Mouse (Mus musculus) lung, embryonic 15.5 days (tissue): ENCODE measurements around the gene Gm44596. TPM values are rescaled to one million over a fixed set of nuclear protein-coding genes. Genes with fewer than 3 reads are reported as not detected.
A peak's percentile ranks its signal among the peaks of the same experiment; 100 is the strongest.

Source experiments
- ATAC-seq: fragments of 200-750 bp; cut with Nextera tagmentation; 2 replicates; pipeline ENCODE4 v1.8.0; 2017; ENCODE audit warnings: moderate number of reproducible peaks, borderline replicate concordance; ENCODE audit not compliant: low FRiP score, low TSS enrichment; ENCODE audit errors: extremely low read depth
- H3K27ac ChIP-seq: fragments of 300-500 bp; sonication (generic); 2 replicates; pipeline ENCODE4 v1.5.1; 2015; ENCODE audit warnings: moderate library complexity, mild to moderate bottlenecking, inconsistent platforms
- H3K27me3 ChIP-seq: fragments of 300-500 bp; sonication (generic); 2 replicates; pipeline ENCODE4 v1.6.1; 2015; ENCODE audit warnings: inconsistent platforms
- H3K36me3 ChIP-seq: fragments of 300-500 bp; sonication (generic); 2 replicates; pipeline ENCODE4 v1.6.1; 2015; ENCODE audit warnings: inconsistent platforms
- H3K4me1 ChIP-seq: fragments of 300-500 bp; sonication (generic); 2 replicates; pipeline ENCODE4 v1.6.1; 2015; ENCODE audit warnings: inconsistent platforms
- H3K4me2 ChIP-seq: fragments of 300-500 bp; sonication (generic); 2 replicates; pipeline ENCODE4 v1.6.1; 2015; ENCODE audit warnings: inconsistent platforms, mild to moderate bottlenecking, moderate library complexity
- H3K4me3 ChIP-seq: fragments of 300-500 bp; sonication (generic); 2 replicates; pipeline ENCODE4 v1.5.1; 2015; ENCODE audit warnings: mild to moderate bottlenecking, inconsistent platforms
- H3K9ac ChIP-seq: fragments of 300-500 bp; sonication (generic); 2 replicates; pipeline ENCODE4 v1.6.1; 2015; ENCODE audit warnings: inconsistent platforms
- H3K9me3 ChIP-seq: fragments of 300-500 bp; sonication (generic); 2 replicates; pipeline ENCODE4 v1.6.1; 2016; ENCODE audit warnings: inconsistent platforms
- WGBS: fragments of 180-500 bp; shearing (Covaris S2); methylation state at CpG from one replicate; pipeline ENCODE4 v1.1.7; 2015; 5-methylcytosine and 5-hydroxymethylcytosine counted together
- polyA plus RNA-seq: library from polyadenylated mRNA; unstranded; fragments of >200 nt; fragmentation: Nextera tagmentation; extraction: Ambion mirVana; gene quantifications from 2 replicates; pipeline ENCODE4 v1.2.1, GENCODE M21; 2015

Gm44596 gene
- polyA plus RNA-seq, 1 experiment from 2014 or later = not detected

DNA sequence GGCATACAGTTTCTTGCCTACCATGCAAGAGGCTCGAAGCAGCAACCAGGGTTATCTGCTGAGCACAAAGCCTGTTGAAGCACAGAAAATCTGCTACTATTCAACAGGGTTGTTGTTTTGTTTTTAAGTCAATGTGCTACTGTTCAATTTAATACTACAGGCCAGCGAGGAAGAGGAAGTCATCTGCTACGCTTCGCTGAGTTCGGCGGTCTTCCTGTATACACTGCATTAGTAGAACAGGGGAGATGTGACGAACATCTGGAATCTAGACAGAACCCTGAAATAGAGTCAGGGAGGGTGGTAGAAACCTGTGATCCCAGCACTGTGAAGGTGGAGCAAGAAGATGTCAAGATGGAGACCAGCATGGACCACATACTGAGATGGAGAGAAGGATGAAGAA, 8.4 kb downstream of the Gm44596 start:
- Histone ChIP-seq H3K36me3 (no peaks in the 10 kb centered on the region), H3K9me3 (no peaks in the 10 kb centered on the region), H3K27me3 (no peaks in the 10 kb centered on the region), H3K4me1 (no peaks in the 10 kb centered on the region), H3K9ac (no peak overlapping the region), H3K4me3 (no peak overlapping the region), H3K27ac (no peak overlapping the region), H3K4me2 (no peak overlapping the region)
- no peak for ATAC-seq
- 72% methylated on average over 7 of the region's 7 CpGs for WGBS

DNA sequence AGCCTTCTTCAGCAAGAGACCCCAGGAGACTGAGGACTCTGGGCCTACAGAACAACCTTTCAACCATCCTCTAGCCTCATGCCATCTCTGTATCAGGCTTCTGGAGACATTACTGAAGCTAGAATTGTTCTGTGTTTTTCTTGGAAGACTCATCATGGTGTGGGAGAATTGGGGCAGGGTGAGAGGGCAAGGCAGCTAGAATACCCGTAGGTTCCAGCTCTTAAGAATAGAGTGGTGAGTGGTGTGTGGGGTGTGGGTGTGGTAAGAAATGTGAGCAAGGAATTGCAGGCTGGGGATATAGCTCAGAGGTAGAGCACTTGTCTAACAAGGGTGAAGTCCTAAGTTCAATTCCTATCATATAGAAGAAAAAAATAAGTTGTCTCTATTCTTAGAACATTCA, 9.7 kb downstream of the Gm44596 start:
- WGBS = 52% methylated on average over 1 of the region's 1 CpGs
- Histone ChIP-seq H3K27me3 (no peaks in the 10 kb centered on the region), H3K36me3 (no peaks in the 10 kb centered on the region), H3K4me2 (no peak overlapping the region), H3K9ac (no peak overlapping the region), H3K9me3 (no peaks in the 10 kb centered on the region), H3K4me1 (no peaks in the 10 kb centered on the region), H3K27ac (no peak overlapping the region), H3K4me3 (no peak overlapping the region)
- ATAC-seq = no peak

DNA sequence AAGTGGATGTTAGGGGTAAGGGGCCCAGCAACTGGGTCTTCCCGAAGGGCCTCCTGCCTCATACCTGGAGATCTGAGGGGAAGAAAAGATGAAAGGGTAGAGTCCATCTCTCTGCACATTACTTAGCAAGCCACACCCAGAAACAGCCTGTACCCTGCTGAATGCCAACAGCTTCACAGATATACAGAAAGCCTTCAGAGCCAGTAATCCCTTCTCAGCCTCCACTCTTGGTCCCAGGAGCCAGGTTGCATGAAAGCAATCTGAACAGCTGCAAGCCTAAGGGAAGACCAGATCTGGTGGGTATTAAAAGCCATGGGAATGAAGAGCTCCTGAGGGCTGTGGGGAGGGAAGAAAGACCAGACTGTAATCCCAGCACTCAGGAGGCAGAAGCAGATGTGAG, 13.9 kb downstream of the Gm44596 start:
- no peaks in the 10 kb centered on the region for H3K27me3 ChIP-seq
- H3K4me2 ChIP-seq = no peak overlapping the region
- no peak overlapping the region for H3K9ac ChIP-seq
- WGBS = 94% methylated on average over 1 of the region's 1 CpGs
- H3K27ac ChIP-seq = no peak overlapping the region
- ATAC-seq = no peak
- H3K9me3 ChIP-seq = no peaks in the 10 kb centered on the region
- H3K4me3 ChIP-seq = no peak overlapping the region
- no peaks in the 10 kb centered on the region for H3K36me3 ChIP-seq
- H3K4me1 ChIP-seq = no peaks in the 10 kb centered on the region

DNA sequence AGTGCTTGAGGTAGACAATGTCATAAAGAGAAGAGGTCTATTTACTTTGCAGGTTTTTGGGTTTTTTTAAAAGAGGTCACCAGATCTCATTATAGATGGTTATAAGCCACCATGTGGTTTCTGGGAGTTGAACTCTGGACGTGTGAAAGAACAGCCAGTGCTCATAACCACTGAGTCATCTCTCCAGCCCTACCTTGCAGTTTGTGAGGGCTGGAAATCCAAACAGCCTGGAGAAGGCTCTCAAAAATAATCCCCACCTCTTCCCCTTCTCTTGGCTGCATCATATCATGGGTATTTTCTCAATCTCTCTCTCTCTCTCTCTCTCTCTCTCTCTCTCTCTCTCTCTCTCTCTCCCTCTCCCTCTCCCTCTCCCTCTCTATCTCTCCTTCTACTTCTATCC, 15.4 kb downstream of the Gm44596 start:
- H3K4me3 ChIP-seq = no peak overlapping the region
- no peak overlapping the region for H3K27ac ChIP-seq
- 33% methylated on average over 1 of the region's 1 CpGs for WGBS
- no peak overlapping the region for H3K9ac ChIP-seq
- no peaks in the 10 kb centered on the region for H3K36me3 ChIP-seq
- ATAC-seq = no peak
- no peaks in the 10 kb centered on the region for H3K9me3 ChIP-seq
- H3K4me2 ChIP-seq = no peak overlapping the region
- H3K4me1 ChIP-seq = no peaks in the 10 kb centered on the region
- H3K27me3 ChIP-seq = no peaks in the 10 kb centered on the region

DNA sequence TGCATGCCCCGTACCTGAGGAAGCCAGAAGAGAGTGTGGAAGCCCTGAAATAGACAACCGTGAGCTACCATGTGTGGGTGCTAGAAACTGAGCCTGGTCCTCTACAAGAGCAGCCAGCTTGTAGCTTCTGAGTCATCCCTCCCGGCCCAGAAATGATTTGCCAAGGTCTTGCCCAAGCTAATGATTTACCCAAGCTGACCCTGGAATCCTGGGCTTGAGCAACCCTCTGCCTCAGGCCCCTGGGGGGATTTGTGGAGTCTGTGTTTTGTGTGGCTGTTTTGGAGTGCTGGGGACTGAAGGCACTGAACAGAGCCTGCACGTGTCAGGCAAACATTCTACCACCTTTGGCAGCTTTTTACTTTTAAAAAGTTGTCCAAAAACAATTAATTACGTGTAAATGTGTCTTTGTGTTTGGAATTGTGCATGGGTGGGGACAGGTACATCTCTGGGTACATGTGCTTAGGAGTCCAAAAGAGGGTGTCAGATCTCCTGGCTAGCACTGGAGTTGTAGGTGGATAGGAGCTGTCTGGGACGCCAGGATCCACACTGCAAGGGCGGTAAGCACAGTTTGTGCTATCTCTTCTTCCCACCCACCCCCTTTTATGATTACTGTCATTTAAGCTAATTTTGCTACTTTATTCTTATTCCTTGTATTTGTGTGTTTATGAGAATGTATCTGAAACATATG, 22.4 kb downstream of the Gm44596 start:
- H3K27ac ChIP-seq = no peak overlapping the region
- WGBS = 70% methylated on average over 7 of the region's 7 CpGs
- H3K9me3 ChIP-seq = no peaks in the 10 kb centered on the region

DNA sequence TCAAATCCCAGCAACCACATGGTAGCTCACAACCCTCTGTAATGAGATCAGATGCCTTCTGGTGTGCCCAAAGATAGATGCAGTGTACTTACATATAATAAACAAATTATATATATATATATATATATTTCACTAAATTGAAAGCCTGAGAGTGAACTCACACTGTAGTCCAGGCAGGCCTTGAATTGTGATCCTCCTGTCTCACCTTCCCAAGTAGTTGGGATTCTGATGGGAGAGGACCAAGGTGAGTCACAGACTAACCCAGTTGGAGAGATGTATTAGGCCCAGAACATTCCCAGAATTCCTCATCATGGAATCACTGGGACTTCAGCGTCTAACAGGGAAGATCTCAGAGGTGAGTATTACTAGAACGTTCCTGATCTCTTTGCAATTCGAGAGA, 23.7 kb downstream of the Gm44596 start, which contains the start of gene Nrip2:
Gene Nrip2, plus strand, starts transcription at position 301 of the 400 bp plus-strand sequence.
- Histone ChIP-seq H3K36me3 (no peaks in the 10 kb centered on the region), H3K4me3 (peak within 1 kb of the TSS; percentile 26), H3K9ac (0 out of 2 replicates have a peak within 1 kb of the TSS, but pooled peaks have one; percentile 4), H3K4me2 (peak within 1 kb of the TSS; percentile 55), H3K27ac (no peak within 1 kb of the TSS), H3K9me3 (no peaks in the 10 kb centered on the region), H3K27me3 (no peaks in the 10 kb centered on the region), H3K4me1 (peaks cover 13% of the 10 kb centered on the region)
- no peak for ATAC-seq
- WGBS = 63% methylated on average over 3 of the region's 3 CpGs

More for the DNA sequence above, 22.4 kb downstream of the Gm44596 start:
- H3K4me3 ChIP-seq = no peak overlapping the region
- no peak for ATAC-seq
- no peaks in the 10 kb centered on the region for H3K36me3 ChIP-seq
- no peak overlapping the region for H3K4me2 ChIP-seq
- no peaks in the 10 kb centered on the region for H3K27me3 ChIP-seq
- no peak overlapping the region for H3K9ac ChIP-seq
- peaks cover 13% of the 10 kb centered on the region for H3K4me1 ChIP-seq

DNA sequence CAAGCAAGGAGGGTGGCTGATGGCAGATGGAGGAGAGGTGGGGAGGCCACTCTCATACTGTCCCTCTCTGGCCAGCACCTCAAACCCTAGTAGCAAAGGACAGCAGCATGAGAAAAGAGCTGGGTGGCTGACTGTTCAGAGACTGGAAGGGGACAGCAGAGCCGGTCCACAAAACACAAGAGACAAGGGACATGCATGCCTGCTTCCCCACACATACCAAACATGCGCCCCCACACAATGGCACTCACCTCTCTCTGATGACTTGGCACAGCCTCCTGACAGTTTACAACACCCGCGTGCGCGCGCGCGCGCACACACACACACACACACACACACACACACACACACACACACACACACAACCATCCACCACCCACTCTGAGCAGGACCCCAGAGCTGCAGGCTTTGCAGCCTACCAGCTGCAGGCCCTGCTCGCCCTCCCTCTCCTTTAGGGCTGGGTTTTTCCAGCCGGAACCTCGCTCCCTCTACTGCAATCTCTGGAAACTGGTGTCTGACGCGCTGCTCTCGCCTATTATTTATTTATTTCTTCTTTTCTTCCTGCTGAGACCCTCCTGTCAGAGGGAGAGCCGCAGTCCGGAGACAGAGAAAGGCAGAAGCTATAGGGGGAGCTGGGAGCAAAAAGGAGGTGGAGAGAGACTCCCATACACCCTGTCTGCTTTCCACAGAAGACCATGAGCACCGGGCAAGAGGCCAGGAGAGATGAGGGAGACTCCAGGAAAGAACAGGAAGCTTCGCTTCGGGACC, 24.3 kb downstream of the Gm44596 start:
- Histone ChIP-seq H3K9ac (0 out of 2 replicates have a peak overlapping the region, but pooled peaks have one; percentile 4), H3K27me3 (no peaks in the 10 kb centered on the region), H3K4me3 (peak overlapping the region; percentile 26), H3K27ac (no peak overlapping the region), H3K36me3 (no peaks in the 10 kb centered on the region), H3K4me1 (peaks cover 13% of the 10 kb centered on the region), H3K4me2 (peak overlapping the region; percentile 55), H3K9me3 (no peaks in the 10 kb centered on the region)
- ATAC-seq = peak; percentile 77; the same call in 1 of the 2 replicates
- WGBS = 38% methylated on average over 21 of the region's 21 CpGs

DNA sequence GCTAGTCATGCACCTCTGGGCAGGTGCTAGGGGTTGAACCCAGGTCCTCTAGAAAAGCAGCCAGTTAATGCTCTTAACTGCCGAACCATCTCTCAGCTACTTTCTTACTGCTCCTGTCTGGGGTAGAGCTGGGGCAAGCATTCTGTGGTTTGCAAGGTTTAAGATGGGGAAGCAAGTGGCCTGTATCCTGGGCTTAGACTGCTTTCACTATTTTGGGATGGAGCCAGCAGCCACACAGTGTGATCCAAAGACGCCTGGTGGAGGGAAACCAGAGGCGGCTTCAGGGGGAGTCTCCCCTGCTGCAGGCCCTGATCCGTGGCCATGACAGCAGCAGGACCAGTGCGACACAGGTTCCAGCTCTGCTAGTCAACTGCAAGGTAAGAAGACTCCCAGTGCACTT, 29.4 kb downstream of the Gm44596 start:
- Histone ChIP-seq H3K4me3 (no peak overlapping the region), H3K27ac (no peak overlapping the region), H3K9ac (no peak overlapping the region), H3K36me3 (peaks cover 23% of the 10 kb centered on the region; the same call in 1 of the 2 replicates), H3K4me2 (no peak overlapping the region), H3K4me1 (peaks cover 8% of the 10 kb centered on the region), H3K9me3 (no peaks in the 10 kb centered on the region), H3K27me3 (no peaks in the 10 kb centered on the region)
- no peak for ATAC-seq
- 54% methylated on average over 5 of the region's 5 CpGs for WGBS

DNA sequence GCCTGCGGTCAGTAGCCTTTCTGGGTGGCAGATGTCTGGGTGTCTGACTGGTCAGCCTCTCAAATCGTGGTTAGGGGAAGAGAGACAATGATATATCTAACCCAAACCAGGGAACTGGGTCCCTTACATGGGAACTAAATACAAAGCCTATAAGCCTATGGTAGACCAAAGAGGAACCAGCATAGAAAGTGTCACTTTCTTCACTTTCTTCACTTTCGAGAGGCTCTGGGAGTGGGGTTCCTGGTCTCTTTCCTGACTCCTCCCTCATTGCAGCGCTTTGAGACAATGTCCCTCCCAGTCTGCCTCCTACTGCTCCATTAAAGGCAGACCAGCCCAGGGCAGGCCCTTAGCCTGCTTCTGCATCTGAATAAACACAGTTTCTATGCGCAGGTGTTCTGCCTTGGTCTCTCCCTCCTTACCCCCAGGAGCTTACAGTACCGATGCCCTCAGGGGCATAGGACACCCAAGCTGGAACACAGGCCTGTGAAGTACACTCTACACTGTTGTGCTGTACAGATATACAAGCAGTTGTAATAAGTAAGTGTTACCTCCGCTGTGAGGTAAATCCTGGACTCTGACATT, 33.3 kb downstream of the Gm44596 start:
- Histone ChIP-seq H3K27me3 (no peaks in the 10 kb centered on the region), H3K4me3 (no peak overlapping the region), H3K4me2 (no peak overlapping the region), H3K9me3 (no peaks in the 10 kb centered on the region), H3K4me1 (no peaks in the 10 kb centered on the region), H3K27ac (no peak overlapping the region), H3K9ac (no peak overlapping the region), H3K36me3 (peaks cover 58% of the 10 kb centered on the region)
- ATAC-seq = no peak
- 84% methylated on average over 7 of the region's 7 CpGs for WGBS

DNA sequence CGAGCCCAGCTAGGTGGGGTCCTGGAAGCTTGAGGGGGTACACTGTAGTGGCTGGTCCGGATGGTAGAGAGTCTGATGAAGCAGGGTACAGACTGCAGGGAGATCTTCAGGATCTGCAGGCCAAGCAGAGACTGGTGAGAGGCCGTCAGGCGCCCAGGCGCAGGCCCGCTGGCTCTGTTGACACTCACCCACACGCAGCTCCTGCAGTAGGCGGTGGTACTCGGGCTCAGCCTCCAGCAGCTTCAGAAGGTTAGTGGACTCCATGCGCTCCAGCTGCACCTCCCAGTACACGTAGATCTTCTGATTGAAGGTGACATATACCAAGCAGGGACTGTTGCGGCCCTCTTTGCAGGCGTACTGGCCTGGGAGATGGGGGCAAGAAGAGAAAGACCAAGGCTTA, 35.0 kb downstream of the Gm44596 start:
- peaks cover 62% of the 10 kb centered on the region for H3K36me3 ChIP-seq

DNA sequence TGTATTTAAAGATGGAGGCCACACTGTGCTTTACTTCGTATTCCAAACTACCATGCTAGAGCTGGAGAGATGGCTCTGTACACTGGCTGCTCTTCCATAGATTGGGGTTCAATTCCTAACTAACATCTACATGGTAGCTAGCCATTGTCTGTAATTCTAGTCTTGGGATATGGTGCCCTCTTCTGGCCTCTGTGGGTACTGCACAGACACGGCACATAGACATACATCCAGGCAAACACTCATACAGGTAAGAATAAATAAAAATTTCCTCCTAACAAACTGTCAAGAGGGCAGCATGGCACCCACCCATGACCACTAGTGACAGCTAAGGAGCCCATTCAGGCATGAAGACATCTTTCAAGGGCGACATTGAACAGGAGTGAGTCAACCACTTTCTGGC, 35.8 kb downstream of the Gm44596 start:
- Histone ChIP-seq H3K4me1 (no peaks in the 10 kb centered on the region), H3K9me3 (no peaks in the 10 kb centered on the region), H3K9ac (no peak overlapping the region), H3K36me3 (peaks cover 62% of the 10 kb centered on the region), H3K27ac (no peak overlapping the region), H3K27me3 (no peaks in the 10 kb centered on the region), H3K4me3 (no peak overlapping the region), H3K4me2 (no peak overlapping the region)
- no peak for ATAC-seq
- WGBS = 6% methylated on average over 3 of the region's 3 CpGs

More for the DNA sequence above, 35.0 kb downstream of the Gm44596 start:
- 94% methylated on average over 13 of the region's 13 CpGs for WGBS
- H3K4me3 ChIP-seq = no peak overlapping the region
- H3K4me2 ChIP-seq = no peak overlapping the region
- H3K27ac ChIP-seq = no peak overlapping the region
- ATAC-seq = no peak
- H3K4me1 ChIP-seq = no peaks in the 10 kb centered on the region
- no peak overlapping the region for H3K9ac ChIP-seq
- H3K9me3 ChIP-seq = no peaks in the 10 kb centered on the region
- no peaks in the 10 kb centered on the region for H3K27me3 ChIP-seq

DNA sequence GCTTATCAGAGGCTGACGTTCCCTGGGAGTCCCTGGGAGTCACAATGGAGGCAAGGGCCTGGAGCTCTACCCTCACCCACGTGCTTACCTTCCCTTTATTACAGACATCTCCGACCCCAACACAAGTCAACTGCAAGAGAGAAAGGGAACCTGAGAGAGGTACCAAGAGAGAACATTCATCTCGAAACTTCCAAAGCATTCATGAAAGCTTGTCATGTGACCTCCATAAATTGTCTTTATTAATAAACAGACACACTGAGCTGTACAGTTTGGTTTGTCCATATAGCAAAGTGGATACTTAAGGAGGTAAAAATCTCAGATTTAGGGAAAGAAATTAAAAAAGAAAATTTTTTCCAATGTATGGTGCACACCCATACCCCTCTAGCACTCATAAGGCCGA, 40.9 kb downstream of the Gm44596 start:
- 83% methylated on average over 5 of the region's 5 CpGs for WGBS
- Histone ChIP-seq H3K27me3 (no peaks in the 10 kb centered on the region), H3K4me3 (no peak overlapping the region), H3K4me1 (no peaks in the 10 kb centered on the region), H3K4me2 (no peak overlapping the region), H3K9me3 (no peaks in the 10 kb centered on the region), H3K36me3 (peaks cover 29% of the 10 kb centered on the region), H3K27ac (no peak overlapping the region), H3K9ac (no peak overlapping the region)
- no peak for ATAC-seq
